Mouse (Mus musculus) liver, postnatal 0 days (tissue): ENCODE results near the gene Appbp2. TPM values are rescaled to one million over a fixed set of nuclear protein-coding genes. Genes with fewer than 3 reads are reported as not detected.

ENCODE experiments used
- ATAC-seq: fragments of 200-750 bp; cut with Nextera tagmentation; 2 replicates; pipeline ENCODE4 v1.8.0; 2017; ENCODE audit warnings: mild to moderate bottlenecking, moderate library complexity
- DNase-seq: peaks from one replicate; pipeline ENCODE4 v3.0.0-alpha.2; 2016
- H3K27ac ChIP-seq: fragments of 300-500 bp; sonication (generic); 2 replicates; pipeline ENCODE4 v1.5.1; 2014; ENCODE audit warnings: antibody characterized with exemption, moderate library complexity, mild to moderate bottlenecking, low read depth
- H3K27me3 ChIP-seq: fragments of 300-500 bp; sonication (generic); 2 replicates; pipeline ENCODE4 v1.6.1; 2014; ENCODE audit warnings: low read length, control low read depth, mixed read lengths; ENCODE audit not compliant: insufficient read depth
- H3K36me3 ChIP-seq: fragments of 300-500 bp; sonication (generic); replicated peaks from 2 replicates; pipeline ENCODE4 v1.6.1; 2014; ENCODE audit warnings: mild to moderate bottlenecking, control low read depth, low read length, moderate library complexity, mixed read lengths; ENCODE audit not compliant: insufficient read depth
- H3K4me1 ChIP-seq: fragments of 300-500 bp; sonication (generic); 2 replicates; pipeline ENCODE4 v1.6.1; 2014; ENCODE audit warnings: antibody characterized with exemption, mild to moderate bottlenecking, control low read depth; ENCODE audit not compliant: insufficient read depth
- H3K4me2 ChIP-seq: fragments of 300-500 bp; sonication (generic); 2 replicates; pipeline ENCODE4 v1.6.1; 2014; ENCODE audit warnings: low read depth, mild to moderate bottlenecking, low read length, moderate library complexity, mixed read lengths
- H3K4me3 ChIP-seq: fragments of 300-500 bp; sonication (generic); 2 replicates; pipeline ENCODE4 v1.5.1; 2014; ENCODE audit warnings: low read depth, low read length
- H3K9ac ChIP-seq: fragments of 300-500 bp; sonication (generic); replicated peaks from 2 replicates; pipeline ENCODE4 v1.6.1; 2014; ENCODE audit warnings: mild to moderate bottlenecking, moderate library complexity
- H3K9me3 ChIP-seq: fragments of 300-500 bp; sonication (generic); 2 replicates; pipeline ENCODE4 v1.6.1; 2016; ENCODE audit warnings: mild to moderate bottlenecking, control low read depth, low read length, mixed read lengths
- CTCF ChIP-seq: sonication (generic); IDR thresholded peaks from 2 replicates; pipeline ENCODE4 v1.5.1; 2016; ENCODE audit warnings: antibody characterized with exemption, low read depth
- EP300 ChIP-seq: IDR thresholded peaks from 2 replicates; pipeline ENCODE4 v1.6.1; 2016; ENCODE audit warnings: antibody characterized with exemption, low read depth, mild to moderate bottlenecking
- WGBS: fragments of 180-500 bp; shearing (Covaris S2); extraction: QIAGEN DNeasy Blood & Tissue Kit; methylation state at CpG from one replicate; pipeline ENCODE4 v1.1.7; 2014; ENCODE audit not compliant: insufficient replicate concordance; 5-methylcytosine and 5-hydroxymethylcytosine counted together
- polyA plus RNA-seq: library from polyadenylated mRNA; unstranded; fragments of >200 nt; fragmentation: Nextera tagmentation; extraction: Ambion mirVana; gene quantifications from 2 replicates; pipeline ENCODE4 v1.2.1, GENCODE M21; 2015

Gene Appbp2
- polyA plus RNA-seq, 1 experiment from 2014 or later, result 9.3 TPM

- H3K27me3 ChIP-seq, result no peaks in the 10 kb centered on the region
- no peak overlapping the region for H3K4me2 ChIP-seq
- H3K27ac ChIP-seq, result no peak overlapping the region
- TF ChIP-seq EP300 (no peak), CTCF (no peak)
- WGBS, result 80% methylated on average over 7 of the region's 7 CpGs
- H3K36me3 ChIP-seq, result no peaks in the 10 kb centered on the region
- peaks cover 15% of the 10 kb centered on the region for H3K4me1 ChIP-seq
- no peak overlapping the region for H3K9ac ChIP-seq
- DNase-seq (no peak), ATAC-seq (no peak)
- H3K9me3 ChIP-seq, result no peaks in the 10 kb centered on the region
- no peak overlapping the region for H3K4me3 ChIP-seq
Observed at GRCm38 (mm10) chr11:85253641-85254040, 18.7 kb upstream of the Appbp2 start.

- WGBS, result 71% methylated on average over 5 of the region's 5 CpGs
- no peak for ATAC-seq
Observed at GRCm38 (mm10) chr11:85253006-85253405, 18.1 kb upstream of the Appbp2 start.

GRCm38 (mm10) chr11:85251955-85252354 lies 17.0 kb upstream of the Appbp2 start:
- H3K36me3 ChIP-seq, result no peaks in the 10 kb centered on the region
- WGBS, result 82% methylated on average over 5 of the region's 5 CpGs
- H3K9me3 ChIP-seq, result no peaks in the 10 kb centered on the region
- H3K4me2 ChIP-seq, result no peak overlapping the region
- DNase-seq, result no peak
- no peaks in the 10 kb centered on the region for H3K27me3 ChIP-seq
- no peak overlapping the region for H3K4me3 ChIP-seq
- peaks cover 15% of the 10 kb centered on the region for H3K4me1 ChIP-seq
- no peak for ATAC-seq
- no peak overlapping the region for H3K9ac ChIP-seq
- TF ChIP-seq EP300 (no peak), CTCF (no peak)
- no peak overlapping the region for H3K27ac ChIP-seq

More at GRCm38 (mm10) chr11:85253006-85253405, 18.1 kb upstream of the Appbp2 start:
- Histone ChIP-seq H3K4me3 (no peak overlapping the region), H3K27me3 (no peaks in the 10 kb centered on the region), H3K36me3 (no peaks in the 10 kb centered on the region), H3K4me1 (peaks cover 15% of the 10 kb centered on the region), H3K9ac (no peak overlapping the region), H3K9me3 (no peaks in the 10 kb centered on the region), H3K27ac (no peak overlapping the region), H3K4me2 (no peak overlapping the region)
- no peak for DNase-seq
- TF ChIP-seq CTCF (no peak), EP300 (no peak)

GRCm38 (mm10) chr11:85250467-85250866 lies 15.5 kb upstream of the Appbp2 start:
- Histone ChIP-seq H3K9me3 (no peaks in the 10 kb centered on the region), H3K9ac (no peak overlapping the region), H3K4me1 (peaks cover 11% of the 10 kb centered on the region), H3K36me3 (no peaks in the 10 kb centered on the region), H3K4me2 (no peak overlapping the region), H3K27me3 (no peaks in the 10 kb centered on the region), H3K27ac (no peak overlapping the region), H3K4me3 (no peak overlapping the region)
- ATAC-seq, result peak; percentile 97
- DNase-seq, result no peak
- 28% methylated on average over 3 of the region's 3 CpGs for WGBS
- TF ChIP-seq EP300 (no peak), CTCF (no peak)

- Histone ChIP-seq H3K4me3 (no peak overlapping the region), H3K27ac (0 out of 2 replicates have a peak overlapping the region, but pooled peaks have one; percentile 34), H3K4me2 (no peak overlapping the region), H3K36me3 (no peaks in the 10 kb centered on the region), H3K9ac (no peak overlapping the region), H3K4me1 (peaks cover 8% of the 10 kb centered on the region; the same call in 1 of the 2 replicates), H3K9me3 (no peaks in the 10 kb centered on the region), H3K27me3 (no peaks in the 10 kb centered on the region)
- no peak for DNase-seq
- WGBS, result 71% methylated on average over 3 of the region's 3 CpGs
- no peak for ATAC-seq
- TF ChIP-seq CTCF (no peak), EP300 (no peak)
Observed at GRCm38 (mm10) chr11:85249338-85249737, 14.4 kb upstream of the Appbp2 start.

- H3K4me3 ChIP-seq, result no peak overlapping the region
- no peak overlapping the region for H3K9ac ChIP-seq
- no peaks in the 10 kb centered on the region for H3K9me3 ChIP-seq
- H3K4me2 ChIP-seq, result no peak overlapping the region
- H3K27ac ChIP-seq, result no peak overlapping the region
- H3K36me3 ChIP-seq, result no peaks in the 10 kb centered on the region
- WGBS, result 86% methylated on average over 2 of the region's 2 CpGs
- no peak for DNase-seq
- no peaks in the 10 kb centered on the region for H3K27me3 ChIP-seq
- peaks cover 8% of the 10 kb centered on the region; the same call in 1 of the 2 replicates for H3K4me1 ChIP-seq
- no peak for TF ChIP-seq CTCF
- no peak for TF ChIP-seq EP300
- ATAC-seq, result no peak
Observed at GRCm38 (mm10) chr11:85248151-85248550, 13.2 kb upstream of the Appbp2 start.

- Histone ChIP-seq H3K9ac (no peak overlapping the region), H3K9me3 (no peaks in the 10 kb centered on the region), H3K36me3 (0 out of 2 replicates have a peak, but pooled peaks cover 3% of the 10 kb centered on the region), H3K4me2 (no peak overlapping the region), H3K4me3 (no peak overlapping the region), H3K4me1 (no peaks in the 10 kb centered on the region), H3K27ac (no peak overlapping the region), H3K27me3 (no peaks in the 10 kb centered on the region)
- 88% methylated on average over 8 of the region's 8 CpGs for WGBS
- DNase-seq, result no peak
- no peak for ATAC-seq
- TF ChIP-seq EP300, result no peak
- TF ChIP-seq CTCF, result no peak
Observed at GRCm38 (mm10) chr11:85241226-85241625, 6.3 kb upstream of the Appbp2 start.
